ENCODE assay signal across 33 mouse cellular contexts in the genomic region with DNA sequence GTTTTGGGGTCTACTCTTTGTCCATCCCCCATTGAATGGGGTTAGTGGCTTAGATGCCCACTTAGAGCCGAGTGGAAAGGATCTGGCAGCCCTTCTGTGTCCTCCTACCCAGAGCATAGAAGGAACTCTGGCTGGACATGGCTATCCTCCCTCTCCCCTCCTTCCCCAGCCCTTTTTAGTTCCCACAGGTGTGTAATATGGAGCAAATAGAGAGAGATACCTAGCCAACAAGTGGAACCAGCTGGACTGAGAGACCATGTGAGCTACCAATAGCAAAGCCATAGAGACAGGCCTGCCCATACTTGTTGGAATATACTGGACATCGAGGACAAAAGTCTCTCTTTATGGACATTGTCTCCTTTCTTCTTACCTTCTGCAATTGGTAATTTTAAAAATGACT. TPM values are rescaled to one million over a fixed set of nuclear protein-coding genes. Genes with fewer than 3 reads are reported as not detected.
"Had no signal": no experiment of that assay in that cellular context is flagged by ENCODE, and none has a peak within 500 bp of the region (broad histone marks: within the 10 kb centered on the region; RNA-seq: fewer than 3 reads in every experiment).

No protein-coding gene starts in this region.

RNA-seq across cellular contexts. Expression of gene Gm10681, which starts 20.9 kb away (rescaled TPM):
- total RNA-seq: gastrocnemius, adult 2 months; gastrocnemius, postnatal 10 days; gastrocnemius, postnatal 25 days; gastrocnemius, postnatal 4 days; granulocyte monocyte progenitor cell, adult 5-6 weeks; heart, adult 2 months; heart, postnatal 14 days; heart, postnatal 36 days; hematopoietic stem cell, adult 5-6 weeks; layer of hippocampus, adult 18-20 months; layer of hippocampus, adult 8-10 months; layer of hippocampus, postnatal 14 days; layer of hippocampus, postnatal 36 days; left cerebral cortex, adult 18-20 months; left cerebral cortex, adult 8-10 months; left cerebral cortex, postnatal 10 days; left cerebral cortex, postnatal 25 days; left cerebral cortex, postnatal 4 days had no signal
- polyA plus RNA-seq: frontal cortex, adult 2 months; heart, adult 2 months; heart, embryonic 11.5 days; heart, embryonic 13.5 days; heart, embryonic 15.5 days; heart, postnatal 0 days; hindbrain, embryonic 11.5 days; hindbrain, embryonic 16.5 days; inflammation-experienced regulatory T-cells, adult 6 months; intestine, embryonic 15.5 days; intestine, postnatal 0 days; large intestine, adult 2 months; limb, embryonic 11.5 days; limb, embryonic 13.5 days; limb, embryonic 15.5 days; liver, adult 2 months had no signal

RNA-seq across cellular contexts. Expression of gene Hsd3b4, which starts 57.4 kb away (rescaled TPM):
- total RNA-seq: gastrocnemius, adult 2 months; gastrocnemius, postnatal 10 days; gastrocnemius, postnatal 25 days; gastrocnemius, postnatal 4 days; granulocyte monocyte progenitor cell, adult 5-6 weeks; heart, adult 2 months; heart, postnatal 14 days; heart, postnatal 36 days; hematopoietic stem cell, adult 5-6 weeks; layer of hippocampus, adult 18-20 months; layer of hippocampus, adult 8-10 months; layer of hippocampus, postnatal 14 days; layer of hippocampus, postnatal 36 days; left cerebral cortex, adult 18-20 months; left cerebral cortex, adult 8-10 months; left cerebral cortex, postnatal 10 days; left cerebral cortex, postnatal 25 days; left cerebral cortex, postnatal 4 days had no signal
- polyA plus RNA-seq: frontal cortex, adult 2 months; heart, adult 2 months; heart, embryonic 11.5 days; heart, embryonic 13.5 days; heart, embryonic 15.5 days; heart, postnatal 0 days; hindbrain, embryonic 11.5 days; hindbrain, embryonic 16.5 days; inflammation-experienced regulatory T-cells, adult 6 months; intestine, embryonic 15.5 days; intestine, postnatal 0 days; large intestine, adult 2 months; limb, embryonic 11.5 days; limb, embryonic 13.5 days; limb, embryonic 15.5 days; liver, adult 2 months had no signal
